In genomic region chr16:96454086-96454485, GRCm38 (mm10) we compare ENCODE assay signal across 17 mouse cellular contexts. TPM values are rescaled to one million over a fixed set of nuclear protein-coding genes. Genes with fewer than 3 reads are reported as not detected.
"Had no signal": no experiment of that assay in that cellular context is flagged by ENCODE, and none has a peak within 500 bp of the region (broad histone marks: within the 10 kb centered on the region; RNA-seq: fewer than 3 reads in every experiment).

No protein-coding gene starts in this region.

- H3K4me2 ChIP-seq: neural tube, embryonic 12.5 days; neural tube, embryonic 13.5 days; neural tube, embryonic 15.5 days; stomach, embryonic 15.5 days had no signal

- H3K9ac ChIP-seq: neural tube, embryonic 12.5 days; neural tube, embryonic 13.5 days; neural tube, embryonic 15.5 days; stomach, embryonic 15.5 days had no signal

- DNase-seq: retina, postnatal 1 day; right cerebral cortex, adult 18-20 months; right cerebral cortex, postnatal 14 days; right cerebral cortex, postnatal 25 days; right cerebral cortex, postnatal 4 days; thymus, adult 18-20 months; thymus, adult 2 months; thymus, postnatal 14 days; thymus, postnatal 25 days; thymus, postnatal 36 days; thymus, postnatal 4 days had no signal

- H3K9me3 ChIP-seq: neural tube, embryonic 12.5 days; neural tube, embryonic 13.5 days; neural tube, embryonic 15.5 days; stomach, embryonic 15.5 days had no signal

- H3K4me1 ChIP-seq: neural tube, embryonic 12.5 days; neural tube, embryonic 13.5 days; neural tube, embryonic 15.5 days; stomach, embryonic 15.5 days had no signal

- H3K27ac ChIP-seq: neural tube, embryonic 12.5 days; neural tube, embryonic 13.5 days; neural tube, embryonic 15.5 days; stomach, embryonic 15.5 days; stomach, postnatal 0 days had no signal

- H3K4me3 ChIP-seq: neural tube, embryonic 12.5 days; neural tube, embryonic 13.5 days; neural tube, embryonic 15.5 days; stomach, embryonic 15.5 days had no signal

- H3K27me3 ChIP-seq: neural tube, embryonic 12.5 days; neural tube, embryonic 13.5 days; neural tube, embryonic 15.5 days; stomach, embryonic 15.5 days had no signal

- H3K36me3 ChIP-seq: neural tube, embryonic 12.5 days; neural tube, embryonic 13.5 days; neural tube, embryonic 15.5 days; stomach, embryonic 15.5 days had no signal

RNA-seq across cellular contexts. Expression of gene Itgb2l, which starts 10.7 kb away (rescaled TPM):
- polyA plus RNA-seq: neural tube, embryonic 13.5 days; testis, adult 2 months had no signal

RNA-seq across cellular contexts. Expression of gene Pcp4, which starts 13.3 kb away (rescaled TPM):
- polyA plus RNA-seq: testis, adult 2 months; thymus, adult 2 months had no signal
